Mouse (Mus musculus): ENCODE measurements around the gene Krt6b.
"Not testable (repeated sequence)": the region's sequence is repeated elsewhere in the genome, so short reads cannot be mapped to it uniquely, and the experiment has no call there.

Gene Krt6b

DNA sequence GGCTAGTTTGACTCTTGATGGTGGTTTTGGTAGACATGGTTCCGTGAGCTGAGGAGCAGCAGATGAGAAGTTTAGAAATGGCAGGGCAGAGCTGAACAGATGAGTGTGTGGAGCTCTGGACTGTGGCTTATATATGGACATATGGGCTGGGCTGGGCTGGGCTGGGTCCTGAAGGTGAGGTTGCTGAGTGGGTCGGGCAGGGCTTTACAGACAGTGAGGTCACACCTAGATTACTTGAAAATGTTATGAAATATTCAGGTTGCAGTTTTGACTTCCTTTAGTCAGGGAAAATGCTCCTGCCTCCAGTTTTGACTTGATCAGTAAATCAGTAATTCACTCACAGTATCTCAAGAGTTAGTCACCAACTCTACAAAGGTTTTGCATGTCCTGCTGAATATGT, at the start of gene Krt6b:
Krt6b (minus strand) TSS at position 101 of the 400 bp plus-strand sequence.
- no peak for DNase-seq

DNA sequence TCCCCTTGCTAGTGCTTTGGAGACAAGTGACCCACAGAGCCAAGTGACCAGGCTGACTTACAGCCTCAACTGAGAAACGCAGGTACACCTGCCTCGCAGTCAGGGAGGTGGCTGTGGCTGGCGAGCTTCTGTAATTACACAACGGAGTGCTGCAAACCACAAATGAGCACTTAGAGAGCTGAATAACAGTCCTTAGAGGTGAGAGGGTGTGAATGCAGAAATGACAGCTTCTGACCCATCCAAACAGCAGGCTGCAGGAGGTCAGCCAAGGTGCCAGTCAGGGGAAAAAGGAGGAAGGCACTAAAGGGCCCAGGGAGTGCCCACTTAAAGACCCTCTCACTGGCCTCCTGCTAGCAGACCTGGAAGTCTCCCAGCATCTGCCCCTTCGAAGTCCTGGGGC, 44.6 kb upstream of the Krt6b start:
- no peak for DNase-seq

DNA sequence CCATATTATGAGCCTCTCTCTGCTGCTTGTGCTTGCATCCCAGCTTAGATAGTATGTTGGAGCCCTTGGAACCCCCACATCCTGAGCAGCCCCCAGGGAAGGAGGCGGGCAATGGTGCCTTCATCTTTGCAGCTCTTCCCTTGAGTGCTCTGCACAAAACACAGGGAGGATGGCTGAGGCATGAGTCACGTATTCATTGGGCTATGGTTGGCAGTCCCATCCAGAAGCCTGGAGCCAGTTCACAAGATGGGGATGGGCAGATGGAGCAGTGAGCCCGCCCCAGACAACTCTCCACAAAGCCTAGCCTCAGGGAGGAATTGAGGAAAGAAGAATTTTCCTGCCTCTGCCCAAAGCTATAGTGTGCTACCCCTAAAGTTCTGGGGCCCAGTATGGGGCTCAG, 35.7 kb upstream of the Krt6b start:
- no peak for DNase-seq

DNA sequence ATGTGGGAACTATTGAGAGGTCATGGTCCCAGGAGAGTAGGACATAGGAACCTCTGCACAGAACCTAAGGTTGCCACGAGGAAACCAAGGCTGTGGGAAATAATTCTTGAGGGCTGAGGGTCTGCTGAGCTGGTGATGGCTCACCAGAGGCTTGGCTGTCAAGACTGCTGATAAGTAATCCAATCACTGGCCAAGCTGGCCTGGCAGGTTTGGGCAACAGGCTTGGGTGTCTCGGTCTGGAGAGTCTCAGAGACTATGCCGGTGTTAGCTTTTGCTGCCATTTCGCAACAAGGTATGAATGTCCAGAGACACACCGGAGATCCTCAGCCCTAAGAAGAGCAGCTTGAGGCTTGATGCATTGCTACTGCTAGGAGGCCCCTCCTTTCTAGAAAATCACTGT, 34.3 kb upstream of the Krt6b start:
- DNase-seq: no peak

DNA sequence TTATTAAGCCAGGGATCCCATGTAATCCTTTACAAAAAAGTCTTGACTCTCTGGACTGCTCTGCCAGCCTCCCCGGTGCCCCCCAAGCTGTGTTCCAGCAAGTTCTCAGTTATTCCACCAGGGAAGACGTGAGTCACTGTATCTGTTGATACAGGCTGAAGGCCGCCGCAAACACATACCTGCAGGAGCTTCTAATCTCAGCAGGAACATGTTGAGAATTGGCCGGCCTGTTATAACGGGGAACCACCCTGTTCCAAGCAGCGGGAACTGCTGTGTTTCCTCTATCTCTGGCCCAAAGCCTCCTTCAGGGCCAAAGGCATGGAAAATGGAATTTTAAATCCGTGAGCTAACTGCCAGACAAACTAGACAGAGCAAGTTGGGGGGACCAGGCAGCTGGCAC, 33.6 kb upstream of the Krt6b start:
- DNase-seq: no peak

DNA sequence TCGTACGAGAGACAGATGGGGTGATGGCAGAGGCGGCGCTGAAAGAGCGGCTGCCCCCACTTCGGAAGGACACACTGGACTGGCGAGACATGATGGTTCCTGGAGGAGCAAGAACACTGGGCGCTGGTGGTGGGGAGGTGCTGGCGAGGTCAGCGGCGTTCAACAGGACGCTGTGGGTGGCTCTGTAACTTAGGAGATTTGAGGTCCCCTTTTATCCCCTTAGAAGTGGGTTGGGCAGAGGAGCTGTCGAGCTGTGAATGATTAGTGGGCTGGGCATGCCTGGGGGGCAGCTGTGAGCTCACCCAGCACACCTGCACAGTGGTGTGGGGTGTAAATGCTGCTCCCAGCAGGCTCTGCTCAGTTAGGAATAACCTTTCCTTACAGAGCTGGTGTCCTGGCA, 32.6 kb upstream of the Krt6b start, which contains the start of gene Krt5:
Krt5 (minus strand) TSS at position 179 of the 400 bp plus-strand sequence.
- no peak for DNase-seq

DNA sequence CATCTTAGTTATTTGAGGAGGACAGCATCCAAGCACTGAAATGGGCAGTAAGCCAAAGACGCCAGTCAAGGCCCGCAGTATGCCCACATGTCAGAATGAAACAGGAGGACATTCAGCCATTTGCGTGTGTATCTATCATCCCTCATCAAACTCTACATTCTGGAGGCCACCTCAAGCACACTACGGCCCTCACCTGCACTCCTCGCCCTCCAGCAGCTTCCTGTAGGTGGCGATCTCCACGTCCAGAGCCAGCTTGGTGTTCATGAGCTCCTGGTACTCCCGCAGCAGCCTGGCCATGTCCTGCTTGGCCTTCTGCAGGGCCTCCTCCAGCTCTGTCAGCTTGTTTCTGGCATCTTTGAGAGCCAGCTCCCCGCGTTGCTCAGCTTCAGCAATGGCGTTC, 28.6 kb upstream of the Krt6b start:
- DNase-seq: no peak

DNA sequence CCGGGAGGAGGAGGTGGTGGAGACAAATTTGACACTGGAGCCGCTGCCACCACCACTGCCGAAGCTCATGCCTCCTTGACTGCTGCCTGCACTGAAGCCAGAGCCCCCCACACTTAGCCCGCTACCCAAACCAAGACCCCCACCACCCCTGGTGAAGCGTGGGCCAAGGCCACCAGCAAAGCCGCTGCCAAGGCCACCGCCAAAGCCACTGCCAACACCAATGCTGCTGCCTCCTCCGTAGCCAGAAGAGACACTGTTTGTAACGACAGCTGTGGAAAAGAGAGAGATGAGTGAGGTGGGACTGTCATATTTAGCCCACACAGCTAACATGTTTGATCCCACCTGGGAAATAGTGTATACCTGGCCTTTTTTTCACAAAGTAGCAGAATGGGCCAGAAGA, 27.4 kb upstream of the Krt6b start:
- no peak for DNase-seq

DNA sequence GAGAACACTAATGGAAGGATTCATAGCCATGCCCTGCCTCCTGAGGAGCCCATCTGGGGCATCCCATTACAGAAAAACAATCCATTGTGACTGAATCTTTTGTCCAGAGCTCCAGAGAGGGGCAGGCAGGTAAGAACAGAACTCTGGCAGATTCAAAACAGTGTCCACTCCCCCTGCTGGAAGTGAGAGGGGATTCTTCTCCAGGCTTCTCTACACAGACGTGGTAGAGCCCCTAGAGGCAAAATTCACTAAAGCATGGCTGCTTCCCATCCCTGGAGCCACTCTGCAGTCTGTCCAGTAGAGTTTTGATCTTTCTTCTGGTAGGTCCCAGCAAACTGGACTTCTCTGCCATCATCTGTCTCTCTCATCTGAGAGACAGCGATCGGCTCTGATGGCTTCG, 24.0 kb upstream of the Krt6b start:
- no peak for DNase-seq

DNA sequence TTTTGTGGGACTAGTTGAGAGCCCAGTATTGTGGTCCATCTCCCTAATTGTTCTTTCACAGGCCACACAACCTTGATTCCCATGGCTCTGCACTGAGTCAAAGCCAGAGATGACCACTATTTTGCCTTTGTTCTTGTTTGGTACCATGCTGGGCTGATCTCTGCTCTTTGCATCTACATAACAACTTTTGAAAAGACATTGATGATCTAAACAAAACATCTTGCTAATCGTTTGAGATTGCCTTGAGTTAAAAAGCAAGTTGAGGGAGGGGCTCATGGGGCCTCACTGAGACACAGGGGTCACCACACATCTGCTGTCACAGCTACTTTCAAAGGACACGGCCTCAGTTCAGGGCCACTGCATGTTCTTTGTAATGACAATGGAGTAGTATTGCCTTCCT, 22.3 kb upstream of the Krt6b start:
- no peak for DNase-seq

DNA sequence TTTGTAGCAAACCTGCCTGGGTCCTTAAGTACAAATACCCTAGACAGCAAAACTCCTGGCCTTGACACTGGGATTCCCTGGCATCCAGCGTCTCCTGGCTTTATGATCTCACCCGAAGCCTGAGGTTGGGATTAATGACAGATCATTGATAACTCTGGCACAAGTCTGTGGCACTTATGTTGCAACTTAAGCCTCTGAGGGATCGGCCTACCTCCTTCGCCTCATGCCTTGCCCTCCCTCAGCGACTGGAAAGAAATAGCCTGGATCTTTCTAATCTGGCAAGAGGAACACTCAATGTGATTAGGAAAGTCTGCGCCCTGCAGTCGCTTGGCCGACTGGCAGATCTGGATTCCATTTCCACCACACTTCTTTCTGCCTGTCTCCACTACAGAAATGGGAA, 19.8 kb upstream of the Krt6b start:
- no peak for DNase-seq

DNA sequence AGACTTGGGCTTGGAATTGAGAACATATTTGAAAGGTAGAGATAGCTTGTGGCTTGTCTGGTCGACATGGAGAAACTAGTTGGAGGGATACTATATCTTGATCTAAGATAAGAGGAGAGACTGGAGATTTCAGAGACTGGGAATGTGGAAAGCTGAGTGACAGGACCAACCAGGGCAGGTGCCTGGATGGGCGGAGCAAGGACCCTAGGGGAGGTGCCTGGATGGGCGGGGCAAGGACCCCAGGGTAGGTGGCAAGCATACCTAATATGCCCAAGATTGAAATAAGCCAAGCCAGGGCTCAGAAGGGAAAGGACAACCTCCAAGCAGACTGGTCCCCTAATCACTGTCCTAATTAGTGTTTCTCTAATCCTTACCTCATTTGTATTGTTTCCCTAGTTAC, 19.1 kb upstream of the Krt6b start:
- no peak for DNase-seq

DNA sequence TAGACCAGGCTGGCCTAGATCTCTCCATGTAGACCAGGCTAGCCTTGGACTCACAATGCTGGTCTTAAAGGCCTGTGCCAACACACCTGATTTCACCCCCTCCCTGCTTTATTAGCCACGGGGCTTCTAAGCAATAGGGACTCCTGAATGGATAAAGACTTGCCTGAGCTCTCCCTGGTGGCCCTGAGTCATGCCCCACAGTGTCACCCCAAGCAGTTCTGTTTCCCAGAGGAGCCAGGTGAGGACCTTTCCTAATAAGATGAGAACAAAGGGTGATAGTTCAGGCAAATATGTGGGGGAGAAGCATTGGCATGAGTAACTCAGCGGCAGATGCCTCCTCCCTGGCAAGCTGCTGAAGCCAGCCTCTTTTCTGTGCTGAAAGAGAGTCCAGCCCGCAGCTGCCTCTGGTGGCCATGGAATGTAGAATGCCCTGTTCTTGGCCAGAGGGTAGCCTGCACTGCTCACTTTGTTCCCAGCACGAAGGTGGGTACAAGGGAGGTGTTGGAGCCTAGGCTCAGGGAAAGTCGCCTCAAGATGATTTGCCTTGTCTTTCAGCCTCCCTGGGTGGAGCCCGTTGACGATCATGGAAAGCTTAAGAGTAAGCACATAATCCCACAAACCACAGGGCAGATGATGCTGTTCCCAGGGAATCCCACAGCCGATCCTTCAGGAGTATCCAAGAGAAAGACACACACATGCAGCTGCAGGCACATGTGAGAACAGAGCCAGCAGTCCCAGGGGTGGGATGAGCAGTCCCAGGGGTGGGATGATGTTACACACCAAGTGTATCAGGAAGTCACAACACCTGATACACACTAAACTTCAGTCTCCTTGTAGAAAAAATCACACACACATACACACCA, 17.5 kb upstream of the Krt6b start:
- DNase-seq: no peak

DNA sequence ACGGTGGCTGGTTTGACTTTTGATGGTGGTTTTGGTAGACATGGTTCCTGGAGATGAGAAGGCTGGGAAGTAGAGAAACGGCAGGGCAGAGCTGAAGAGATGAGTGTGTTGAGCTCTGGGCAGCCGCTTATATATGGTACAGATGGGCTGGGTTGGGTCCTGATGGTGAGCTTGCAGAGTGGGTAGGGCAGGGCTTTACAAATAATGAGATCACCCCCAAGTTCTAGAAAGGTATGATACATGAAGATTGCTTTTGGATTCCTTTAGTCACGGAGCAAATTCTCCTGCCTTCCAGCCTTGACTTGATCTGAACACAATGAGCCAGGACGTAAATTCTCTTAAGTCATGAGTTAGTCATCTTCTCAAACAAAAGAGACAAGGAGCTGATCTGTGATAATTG, 14.1 kb upstream of the Krt6b start, which contains the start of gene Krt6a:
Krt6a (minus strand) TSS at position 101 of the 400 bp plus-strand sequence.
- no peak for DNase-seq

DNA sequence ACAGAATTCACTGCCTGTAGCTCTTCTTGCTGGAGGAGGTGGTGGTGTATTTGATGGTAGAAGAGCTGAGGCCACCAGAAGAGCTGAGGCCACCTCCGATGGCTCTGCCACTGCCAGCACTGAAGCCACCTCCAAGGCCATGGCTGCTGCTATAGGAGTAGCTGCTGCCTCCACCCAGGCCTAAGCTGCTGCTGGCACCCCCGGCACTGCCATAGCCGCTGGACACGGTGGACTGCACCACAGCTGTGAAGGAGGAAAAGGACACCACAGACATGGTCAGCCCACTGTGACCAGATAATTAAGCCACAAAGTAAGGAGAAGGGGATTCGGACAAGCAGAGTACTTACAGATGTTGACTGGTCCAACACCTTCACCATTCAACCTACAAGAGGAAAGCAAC, 10.4 kb upstream of the Krt6b start:
- DNase-seq: not testable (repeated sequence)

DNA sequence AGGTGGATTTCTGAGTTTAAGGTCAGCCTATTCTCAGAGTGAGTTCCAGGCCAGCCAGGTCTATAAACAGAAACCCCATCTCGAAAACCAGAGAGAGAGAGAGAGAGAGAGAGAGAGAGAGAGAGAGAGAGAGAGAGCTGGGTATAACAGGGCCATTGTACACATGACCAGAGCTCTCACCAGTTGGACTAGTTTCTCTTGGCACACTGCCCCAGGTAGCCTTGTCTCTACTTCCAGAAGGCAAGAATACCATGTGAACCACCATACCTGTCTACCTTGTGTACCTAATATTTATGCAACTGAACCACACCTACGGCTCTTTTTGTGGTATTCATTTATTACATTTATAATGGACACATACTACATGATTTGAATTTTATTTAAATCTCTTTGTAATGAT, 8.1 kb upstream of the Krt6b start:
- no peak for DNase-seq

DNA sequence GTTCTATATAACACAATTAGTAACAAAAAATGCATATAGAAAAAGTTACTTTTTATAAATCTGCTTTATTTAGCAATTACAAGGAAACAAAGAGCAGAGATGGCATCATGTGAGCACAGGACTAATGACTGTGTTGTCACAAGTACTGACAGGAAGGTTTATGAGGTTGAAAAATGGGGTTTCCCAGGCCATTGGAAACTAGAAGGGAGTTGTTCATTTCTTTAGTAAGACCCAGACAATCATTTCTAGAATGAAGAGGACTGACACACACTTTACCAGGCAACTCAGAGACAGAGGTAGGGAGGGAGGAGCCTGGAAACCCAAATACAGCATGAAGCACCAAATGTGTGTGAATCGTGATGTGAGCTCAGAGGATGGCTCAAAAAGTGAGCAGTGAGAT, 4.1 kb downstream of the Krt6b start:
- DNase-seq: no peak

DNA sequence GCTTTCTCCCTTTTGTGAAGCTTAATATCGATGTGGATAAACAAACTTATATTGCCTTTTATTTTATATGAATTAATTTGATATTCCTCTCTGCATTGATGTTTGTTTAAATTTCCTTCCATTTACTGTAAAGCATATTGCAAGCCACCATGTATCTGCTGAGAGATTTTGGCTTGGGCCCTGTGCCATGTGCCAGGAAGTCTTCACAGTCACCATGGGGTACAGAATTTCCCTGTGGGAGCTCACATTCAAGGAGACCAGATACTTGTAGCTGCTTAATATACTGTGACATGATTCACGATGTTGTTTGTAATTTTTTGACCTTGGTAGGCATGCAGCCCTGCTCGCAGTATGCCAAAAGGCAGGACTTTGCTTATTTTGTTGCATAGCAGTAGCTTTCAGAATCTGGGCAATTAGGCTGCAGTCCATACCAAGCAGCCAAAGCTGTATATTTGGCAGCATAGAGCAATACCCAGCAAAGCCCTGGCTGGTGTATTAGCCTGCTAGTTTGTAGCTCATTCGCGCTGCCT, 27.3 kb downstream of the Krt6b start:
- DNase-seq: no peak

DNA sequence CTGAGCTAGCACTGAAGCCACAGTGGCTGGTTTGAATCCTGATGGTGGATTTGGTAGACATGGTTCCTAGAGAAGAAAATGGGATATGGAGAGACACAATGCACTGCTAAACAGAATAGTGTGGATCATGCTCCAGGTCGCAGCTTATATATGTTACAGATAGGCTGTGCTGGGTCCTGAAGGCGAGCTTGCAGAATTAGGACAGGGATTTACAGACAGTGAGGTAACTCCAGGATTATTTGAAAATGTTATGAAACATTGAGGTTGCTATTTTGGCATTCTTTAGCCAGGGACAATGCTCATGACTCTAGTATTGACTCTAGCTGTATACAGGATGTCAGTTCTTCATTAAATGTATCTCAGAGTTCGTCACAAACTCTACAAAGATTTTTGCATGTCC, 32.8 kb downstream of the Krt6b start, which contains the start of gene Gm5478:
Gm5478 (minus strand) TSS at position 101 of the 400 bp plus-strand sequence.
- no peak for DNase-seq

DNA sequence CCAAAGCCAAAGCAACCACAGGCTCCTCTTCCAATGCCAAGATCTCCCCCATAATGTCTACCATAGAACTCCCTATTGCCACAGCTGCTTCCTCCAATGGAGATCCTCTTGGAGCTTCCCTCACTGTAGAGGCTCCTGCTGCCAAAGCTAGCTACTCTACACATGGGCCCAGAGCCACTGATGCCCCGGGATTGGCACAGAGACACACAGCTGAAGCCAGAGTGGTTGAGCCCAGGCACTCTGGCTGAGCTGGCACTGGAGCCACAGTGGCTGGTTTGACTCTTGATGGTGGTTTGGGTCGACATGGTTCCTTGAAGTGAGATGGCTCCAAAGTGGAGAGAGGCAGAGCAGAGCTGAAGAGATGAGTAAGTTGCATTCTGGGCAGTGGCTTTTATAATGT, 52.2 kb downstream of the Krt6b start, which contains the start of gene Gm5414:
Gm5414 (minus strand) TSS at position 305 of the 400 bp plus-strand sequence.
- DNase-seq: no peak

Data from thymus, adult 18-20 months (tissue).